Mouse (Mus musculus): ENCODE results near the gene Ypel5.
A peak's percentile ranks its signal among the peaks of the same experiment; 100 is the strongest.

Ypel5 gene

GRCm38 (mm10) chr17:72844393-72844792, 8.1 kb downstream of the Ypel5 start:
- no peak for ATAC-seq (ENCODE audit: low TSS enrichment)

- no peak for ATAC-seq (ENCODE audit: low TSS enrichment)
Observed at GRCm38 (mm10) chr17:72844949-72845490, 8.8 kb downstream of the Ypel5 start.

GRCm38 (mm10) chr17:72845521-72845920, 9.3 kb downstream of the Ypel5 start:
- no peak for ATAC-seq (ENCODE audit: low TSS enrichment)

- no peak for ATAC-seq (ENCODE audit: low TSS enrichment)
Observed at GRCm38 (mm10) chr17:72855298-72855697, 19.0 kb downstream of the Ypel5 start.

GRCm38 (mm10) chr17:72857677-72858633, 21.7 kb downstream of the Ypel5 start:
- peak; percentile 88 for ATAC-seq (ENCODE audit: low TSS enrichment)

GRCm38 (mm10) chr17:72863226-72863625, 27.0 kb downstream of the Ypel5 start:
- no peak for ATAC-seq (ENCODE audit: low TSS enrichment)

GRCm38 (mm10) chr17:72866624-72867245, 30.5 kb downstream of the Ypel5 start:
- no peak for ATAC-seq (ENCODE audit: low TSS enrichment)

- no peak for ATAC-seq (ENCODE audit: low TSS enrichment)
Observed at GRCm38 (mm10) chr17:72868181-72868580, 31.9 kb downstream of the Ypel5 start.

- ATAC-seq (ENCODE audit: low TSS enrichment), result no peak
Observed at GRCm38 (mm10) chr17:72878979-72879378, 42.7 kb downstream of the Ypel5 start.

- ATAC-seq (ENCODE audit: low TSS enrichment), result no peak
Observed at GRCm38 (mm10) chr17:72880156-72880555, 43.9 kb downstream of the Ypel5 start.

- no peak for ATAC-seq (ENCODE audit: low TSS enrichment)
Observed at GRCm38 (mm10) chr17:72881051-72881450, 44.8 kb downstream of the Ypel5 start.

- ATAC-seq (ENCODE audit: low TSS enrichment), result no peak
Observed at GRCm38 (mm10) chr17:72881804-72882203, 45.6 kb downstream of the Ypel5 start.

GRCm38 (mm10) chr17:72889556-72890397, 53.5 kb downstream of the Ypel5 start:
- peak; percentile 88 for ATAC-seq (ENCODE audit: low TSS enrichment)

GRCm38 (mm10) chr17:72890398-72890898, 54.2 kb downstream of the Ypel5 start:
- no peak for ATAC-seq (ENCODE audit: low TSS enrichment)

GRCm38 (mm10) chr17:72891556-72891955, 55.3 kb downstream of the Ypel5 start:
- no peak for ATAC-seq (ENCODE audit: low TSS enrichment)

- no peak for ATAC-seq (ENCODE audit: low TSS enrichment)
Observed at GRCm38 (mm10) chr17:72895506-72895905, 59.3 kb downstream of the Ypel5 start.

GRCm38 (mm10) chr17:72897076-72897475, 60.8 kb downstream of the Ypel5 start:
- ATAC-seq (ENCODE audit: low TSS enrichment), result no peak

GRCm38 (mm10) chr17:72897961-72898360, 61.7 kb downstream of the Ypel5 start:
- no peak for ATAC-seq (ENCODE audit: low TSS enrichment)

GRCm38 (mm10) chr17:72898775-72899174, 62.5 kb downstream of the Ypel5 start:
- ATAC-seq (ENCODE audit: low TSS enrichment), result no peak

Data from frontal cortex, adult (tissue).